9 mouse cellular contexts compared by ENCODE assay signal in the genomic region with DNA sequence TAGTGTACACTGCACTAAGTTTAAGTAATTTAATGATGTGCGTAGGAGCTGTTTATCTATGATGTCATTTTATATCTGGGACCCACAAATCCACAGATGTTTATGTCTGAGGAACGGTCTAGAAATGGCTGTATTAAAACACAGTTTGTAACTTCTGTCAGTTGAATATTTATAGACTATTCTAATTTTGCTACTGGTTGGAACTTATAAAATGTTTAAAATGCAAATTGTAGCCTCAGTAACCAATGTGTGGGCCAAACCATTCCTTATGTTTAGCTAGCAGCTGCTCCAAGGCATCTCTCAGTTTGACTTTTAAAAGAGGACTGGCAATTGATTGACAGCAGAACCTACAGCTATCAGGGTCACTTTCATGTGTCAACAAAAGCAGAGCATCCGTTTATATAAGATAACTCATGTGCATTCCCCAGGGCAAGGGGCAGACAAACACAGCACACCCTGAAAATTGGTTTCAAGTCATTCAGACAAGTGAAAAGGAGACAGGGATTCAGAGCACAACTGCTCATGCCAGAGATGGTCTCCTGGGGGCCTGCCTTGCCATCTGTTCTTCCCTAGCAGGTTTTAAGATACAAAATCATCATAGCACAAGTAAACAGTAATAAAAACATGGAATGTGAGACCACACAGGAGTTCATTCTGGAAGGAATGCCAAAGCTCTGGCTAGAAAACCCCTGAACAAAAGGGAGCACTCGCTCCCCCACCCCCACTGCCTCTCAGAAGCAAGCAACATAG. TPM values are rescaled to one million over a fixed set of nuclear protein-coding genes. Genes with fewer than 3 reads are reported as not detected.
DNase-seq lines count a peak whose midpoint lies in the region; ATAC-seq lines count a peak whose summit lies in the region.
"Had no signal": no experiment of that assay in that cellular context is flagged by ENCODE, and none has a peak within 500 bp of the region (broad histone marks: within the 10 kb centered on the region; RNA-seq: fewer than 3 reads in every experiment).

No protein-coding gene starts in this region.

- H3K4me1 ChIP-seq in forebrain, embryonic 11.5 days (replicated peaks; ENCODE audit: control insufficient read depth, insufficient read depth, low read length): 0 out of 2 replicates have a peak, but pooled peaks cover 2% of the 10 kb centered on the region
- peaks cover 19% of the 10 kb centered on the region for H3K4me1 ChIP-seq in limb, embryonic 13.5 days

- DNase-seq in left cerebral cortex, postnatal 4 days: peak; percentile 86
- no peak for DNase-seq in left cerebral cortex, postnatal 14 days (ENCODE audit: low spot score in 2 of 2)
- DNase-seq in forebrain, embryonic 11.5 days (ENCODE audit: low spot score): peak; percentile 51
- DNase-seq in retina, postnatal 1 day: peak; percentile 45
- DNase-seq in thymus, postnatal 4 days: no peak
- DNase-seq in heart, postnatal 25 days (ENCODE audit: low spot score): no peak
- no peak for DNase-seq in urinary bladder, adult 2 months (ENCODE audit: low spot score)

- intact Hi-C loops in left cerebral cortex, postnatal 4 days (cut with DNase I): loop anchor here (10.0 kb wide), 1 partner anchor 185 kb away; a partner anchor contains a TSS
- intact Hi-C loops in left cerebral cortex, postnatal 14 days (cut with DNase I): no loop called here
- intact Hi-C loops in heart, postnatal 25 days (cut with DNase I): loop anchor here (10.0 kb wide), 1 partner anchor 185 kb away; a partner anchor contains a TSS

- H3K36me3 ChIP-seq in forebrain, embryonic 11.5 days (ENCODE audit: control insufficient read depth, insufficient read depth, low read length): no peaks in the 10 kb centered on the region
- H3K36me3 ChIP-seq in limb, embryonic 13.5 days: no peaks in the 10 kb centered on the region
- H3K36me3 ChIP-seq: heart, embryonic 12.5 days had no signal

- no peak overlapping the region for H3K9ac ChIP-seq in forebrain, embryonic 11.5 days (ENCODE audit: low read length)
- no peak overlapping the region for H3K9ac ChIP-seq in limb, embryonic 13.5 days
- H3K9ac ChIP-seq: heart, embryonic 12.5 days had no signal

- no peak overlapping the region for H3K4me2 ChIP-seq in forebrain, embryonic 11.5 days (ENCODE audit: low read depth, low read length, severe bottlenecking)
- H3K4me2 ChIP-seq in limb, embryonic 13.5 days (replicated peaks): no peak overlapping the region
- H3K4me2 ChIP-seq: heart, embryonic 12.5 days had no signal

- no peak overlapping the region for H3K27ac ChIP-seq in forebrain, embryonic 11.5 days (ENCODE audit: low read depth, low read length)
- H3K27ac ChIP-seq in limb, embryonic 13.5 days: no peak overlapping the region

- 65% methylated on average over 4 of the region's 4 CpGs for WGBS in forebrain, embryonic 11.5 days
- WGBS in limb, embryonic 13.5 days: 40% methylated on average over 4 of the region's 4 CpGs

- H3K27me3 ChIP-seq in forebrain, embryonic 11.5 days (ENCODE audit: control insufficient read depth, insufficient read depth, low read length): no peaks in the 10 kb centered on the region
- no peaks in the 10 kb centered on the region for H3K27me3 ChIP-seq in limb, embryonic 13.5 days
- H3K27me3 ChIP-seq: heart, embryonic 12.5 days had no signal

- ATAC-seq in forebrain, embryonic 11.5 days (replicated peaks; ENCODE audit: low FRiP score): peak; percentile 74
- peak; percentile 88 for ATAC-seq in limb, embryonic 13.5 days (ENCODE audit: low FRiP score, low read depth)

- H3K9me3 ChIP-seq in forebrain, embryonic 11.5 days (ENCODE audit: control insufficient read depth, low read length): no peaks in the 10 kb centered on the region
- no peaks in the 10 kb centered on the region for H3K9me3 ChIP-seq in limb, embryonic 13.5 days
- H3K9me3 ChIP-seq: heart, embryonic 12.5 days had no signal

- no peak overlapping the region for H3K4me3 ChIP-seq in forebrain, embryonic 11.5 days (ENCODE audit: low read depth, low read length)
- H3K4me3 ChIP-seq in limb, embryonic 13.5 days: no peak overlapping the region
- H3K4me3 ChIP-seq: heart, embryonic 12.5 days had no signal

RNA-seq across cellular contexts. Expression of a gene that starts 48.0 kb away (rescaled TPM):
- 10 to 100 TPM; 83.4 to 95.5 TPM for total RNA-seq in left cerebral cortex, postnatal 4 days (2021)
- total RNA-seq in left cerebral cortex, postnatal 14 days (2021): 10 to 100 TPM; 73.5 to 76.9 TPM
- 179 and 213 TPM in 2 replicates for polyA plus RNA-seq in forebrain, embryonic 11.5 days (2014; fragmentation: Nextera tagmentation; extraction: Ambion mirVana)
- polyA plus RNA-seq in limb, embryonic 13.5 days (2015; fragmentation: Nextera tagmentation; extraction: Ambion mirVana): 224 and 229 TPM in 2 replicates
- 10 to 100 TPM; 61.4 to 64.3 TPM for total RNA-seq in heart, postnatal 25 days (2021)
- polyA plus RNA-seq in urinary bladder, adult 2 months (2012; rRNA removed): 61.0 and 82.6 TPM in 2 replicates

Comparison
In these comparisons a context has a peak if more than half of its experiments do, and no peak if none do; other contexts are left out.
1. DNase-seq: peak in left cerebral cortex, postnatal 4 days (single experiment), forebrain, embryonic 11.5 days (single experiment) and retina, postnatal 1 day (single experiment); none in left cerebral cortex, postnatal 14 days (0 of 2), thymus, postnatal 4 days (single experiment), heart, postnatal 25 days (single experiment) and urinary bladder, adult 2 months (single experiment).